Mouse (Mus musculus): Measurements from ENCODE around the gene Chrd.
A peak's percentile ranks its signal among the peaks of the same experiment; 100 is the strongest.

Chrd gene

DNA sequence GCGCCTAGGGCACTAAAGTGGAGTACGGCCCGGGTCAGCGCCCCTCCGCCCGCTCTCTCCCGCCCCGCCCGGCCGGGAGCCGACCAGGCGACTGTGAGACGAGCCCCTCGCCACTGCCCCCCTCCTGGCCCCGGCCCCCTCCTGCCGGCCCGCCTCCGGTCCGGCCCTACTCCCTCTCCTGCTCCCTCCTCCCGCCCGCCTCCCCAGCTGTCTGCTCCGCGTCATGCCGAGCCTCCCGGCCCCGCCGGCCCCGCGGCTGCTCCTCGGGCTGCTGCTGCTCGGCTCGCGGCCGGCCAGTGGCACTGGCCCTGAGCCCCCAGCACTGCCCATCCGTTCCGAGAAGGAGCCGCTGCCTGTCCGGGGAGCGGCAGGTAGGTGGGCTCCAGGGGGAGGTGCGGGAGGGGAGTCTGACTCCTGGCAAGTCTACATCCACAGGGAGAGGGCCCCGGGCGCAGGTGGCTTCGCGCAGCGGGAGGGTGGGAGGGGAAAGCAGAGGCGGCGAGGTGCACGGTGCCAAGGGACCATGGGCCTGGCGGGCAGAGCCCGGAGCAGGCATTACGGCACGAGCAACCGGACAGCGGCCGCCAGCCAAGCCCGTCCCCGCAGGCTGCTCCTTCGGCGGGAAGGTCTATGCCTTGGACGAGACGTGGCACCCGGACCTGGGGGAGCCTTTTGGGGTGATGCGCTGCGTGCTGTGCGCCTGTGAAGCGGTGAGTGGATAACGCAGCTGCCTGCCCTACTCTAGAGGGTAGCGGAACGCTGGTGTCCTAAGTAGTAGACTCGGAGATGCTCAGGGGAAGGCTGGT lies at the start of gene Chrd:
Gene Chrd (plus strand): TSS at position 203 of the 806 bp plus-strand sequence.
- no peak for DNase-seq (ENCODE audit: low read depth)

DNA sequence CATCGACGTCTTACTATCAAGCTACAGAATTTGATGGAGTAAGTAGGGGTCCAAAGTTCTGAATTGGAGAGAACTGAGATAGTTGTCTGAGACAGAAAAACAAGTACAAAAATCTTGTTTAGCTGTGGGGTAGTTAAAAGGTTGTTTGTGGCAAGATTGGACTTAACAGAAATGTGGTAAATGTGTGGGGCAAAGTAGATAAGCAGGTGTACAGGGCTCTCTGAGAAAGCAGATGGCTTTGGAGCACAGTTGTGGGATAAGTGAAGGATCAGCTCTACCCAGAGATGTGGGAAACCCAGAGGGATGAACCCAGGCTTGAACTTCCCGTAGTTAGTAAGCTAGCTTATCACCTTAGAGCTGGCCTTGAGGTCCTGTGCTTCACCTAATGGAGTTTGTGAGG lies 42.2 kb upstream of the Chrd start:
- no peak for DNase-seq (ENCODE audit: low read depth)

DNA sequence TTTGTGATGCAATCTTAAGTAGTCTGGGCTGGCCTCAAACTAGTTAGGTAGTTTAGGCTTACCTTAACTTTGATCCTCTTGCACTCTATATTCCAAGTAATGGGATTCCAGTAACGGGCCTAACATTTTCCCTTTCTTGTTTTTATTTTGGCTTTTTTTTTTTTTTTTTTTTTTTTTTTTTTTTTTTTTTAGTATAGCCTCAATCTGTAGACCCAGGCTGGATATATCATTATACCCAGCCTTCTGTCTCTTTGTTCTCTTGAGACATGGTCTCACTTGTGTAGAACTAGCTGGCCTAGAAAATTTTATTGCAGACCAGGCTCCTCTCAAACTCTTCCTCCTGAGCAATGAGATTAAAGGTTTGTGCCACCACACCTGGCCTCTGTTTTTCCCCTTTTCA lies 41.3 kb upstream of the Chrd start:
- DNase-seq (ENCODE audit: low read depth), result no peak

DNA sequence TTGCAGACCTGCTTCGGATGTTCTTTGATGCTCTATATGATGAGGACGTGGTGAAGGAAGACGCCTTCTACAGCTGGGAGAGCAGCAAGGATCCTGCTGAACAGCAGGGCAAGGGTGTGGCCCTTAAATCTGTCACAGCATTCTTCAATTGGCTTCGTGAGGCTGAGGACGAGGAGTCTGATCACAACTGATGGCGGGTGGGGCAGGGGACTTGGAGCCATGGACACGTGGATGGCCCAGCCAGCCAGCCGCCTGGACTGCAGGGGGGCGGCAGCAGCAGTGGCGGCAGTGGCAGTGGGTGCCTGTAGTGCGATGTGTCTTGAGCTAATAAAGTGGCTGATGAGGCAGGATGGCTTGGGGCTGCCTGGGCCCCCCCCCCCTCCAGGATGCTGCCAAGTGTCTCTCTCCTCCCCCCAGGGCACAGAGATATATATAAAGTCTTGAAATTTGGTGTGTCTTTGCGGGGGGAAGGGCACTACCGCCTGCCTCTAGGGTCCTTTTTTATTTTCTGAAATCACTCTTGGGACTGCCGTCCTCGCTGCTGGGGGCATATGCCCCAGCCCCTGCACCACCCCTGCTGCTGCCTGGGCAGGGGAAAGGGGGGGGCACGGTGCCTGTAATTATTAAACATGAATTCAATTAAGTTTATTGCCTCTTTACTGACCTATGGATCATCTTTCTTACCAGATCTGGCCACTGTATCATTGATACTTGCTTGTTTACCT lies 40.5 kb upstream of the Chrd start:
- DNase-seq (ENCODE audit: low read depth), result no peak

DNA sequence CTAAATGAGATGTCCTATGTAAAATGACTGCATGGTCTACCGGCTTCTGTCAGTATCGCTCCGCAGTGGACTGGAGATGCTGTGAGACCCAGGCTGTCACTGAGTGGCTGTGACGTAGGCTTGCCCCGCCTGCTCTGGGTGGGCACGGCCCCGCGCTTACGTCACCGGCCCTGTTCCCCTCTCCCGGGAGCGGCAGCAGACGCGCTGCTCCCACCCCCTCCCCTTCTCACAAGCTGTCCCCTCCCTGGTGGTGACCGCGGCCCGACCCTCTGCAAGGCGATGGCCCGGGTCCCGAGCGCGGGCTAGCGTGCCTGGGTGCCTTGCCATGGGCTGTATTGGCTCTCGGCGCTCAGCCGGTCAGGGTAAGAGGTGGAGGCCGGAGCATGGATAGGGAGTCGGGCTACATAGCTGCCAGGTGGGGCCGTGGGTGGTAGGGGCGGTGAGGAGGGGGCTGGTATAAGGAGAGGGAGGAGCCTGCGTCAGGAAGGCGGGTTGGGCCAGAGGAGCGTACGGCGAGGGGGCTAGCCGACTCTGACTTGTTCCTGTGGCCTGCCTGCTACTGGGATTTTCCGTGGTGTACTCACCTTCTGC lies 39.7 kb upstream of the Chrd start, which contains the start of gene Fam131a:
Gene Fam131a (plus strand): TSS at position 131 of the 591 bp plus-strand sequence.
- no peak for DNase-seq (ENCODE audit: low read depth)

DNA sequence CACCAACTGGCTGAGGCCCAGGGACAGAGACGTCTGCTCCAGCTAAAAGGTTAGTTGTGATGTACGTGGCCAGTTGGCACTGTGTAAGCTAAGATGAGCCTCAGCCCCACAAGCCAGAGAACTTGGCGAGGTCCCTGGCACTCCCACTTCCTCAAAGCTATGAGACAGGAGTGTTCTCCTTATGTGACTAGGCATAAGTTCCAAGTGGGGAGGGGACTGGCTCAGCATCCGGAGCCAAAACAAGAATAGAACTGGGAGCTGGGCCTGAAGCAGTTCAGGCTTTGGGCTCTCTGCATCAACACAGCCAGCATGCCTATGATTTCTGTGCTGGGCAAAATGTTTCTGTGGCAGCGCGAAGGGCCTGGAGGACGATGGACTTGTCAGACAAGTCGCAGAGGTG lies 38.1 kb upstream of the Chrd start:
- no peak for DNase-seq (ENCODE audit: low read depth)

DNA sequence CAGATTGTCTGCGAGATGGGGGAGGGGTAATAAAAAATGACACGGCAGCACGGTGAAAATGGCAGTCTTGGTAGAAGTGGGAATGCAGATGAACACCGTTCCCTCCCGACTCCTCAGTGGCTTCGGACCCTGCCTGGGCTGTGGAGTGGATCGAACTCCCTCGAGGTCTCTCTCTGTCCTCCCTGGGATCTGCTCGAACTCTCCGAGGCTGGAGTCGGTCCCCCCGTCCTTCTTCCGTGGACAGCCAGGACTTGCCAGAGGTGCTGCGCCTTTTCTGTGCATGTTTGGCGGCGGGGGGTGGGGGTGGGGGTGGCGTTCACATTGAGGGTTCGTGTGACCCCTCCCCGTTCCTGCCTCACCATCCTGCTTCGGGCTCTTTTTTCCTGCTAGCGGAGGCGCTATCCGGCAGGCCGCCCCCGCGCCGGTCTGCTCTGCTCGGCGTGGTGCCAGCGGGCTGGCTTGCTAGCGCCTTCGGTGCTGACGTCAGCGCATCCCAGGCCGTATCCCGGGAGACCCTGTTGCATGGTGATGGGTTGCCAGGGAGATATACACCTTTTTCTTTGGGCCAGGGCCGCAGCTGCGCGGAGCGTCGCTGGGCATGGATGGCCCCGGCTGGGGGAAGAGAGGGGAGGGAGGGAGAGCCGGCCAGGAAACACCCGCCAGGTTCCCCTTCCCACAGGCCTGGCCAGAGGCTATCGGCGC lies 37.2 kb upstream of the Chrd start:
- DNase-seq (ENCODE audit: low read depth), result no peak

DNA sequence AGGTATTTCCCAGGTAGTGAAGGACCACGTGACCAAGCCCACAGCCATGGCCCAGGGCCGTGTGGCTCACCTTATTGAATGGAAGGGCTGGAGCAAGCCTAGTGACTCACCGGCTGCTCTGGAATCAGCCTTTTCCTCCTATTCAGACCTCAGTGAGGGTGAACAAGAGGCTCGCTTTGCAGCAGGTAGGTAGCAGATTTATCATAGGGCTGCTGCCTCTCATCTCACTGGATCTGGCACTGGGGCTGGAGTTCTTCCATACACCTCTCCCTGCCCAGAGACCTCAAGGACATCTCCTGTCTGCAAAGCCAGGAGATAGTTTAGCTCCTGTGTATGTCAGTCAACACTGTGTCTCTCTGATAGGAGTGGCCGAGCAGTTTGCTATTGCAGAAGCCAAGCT lies 33.7 kb upstream of the Chrd start:
- no peak for DNase-seq (ENCODE audit: low read depth)

DNA sequence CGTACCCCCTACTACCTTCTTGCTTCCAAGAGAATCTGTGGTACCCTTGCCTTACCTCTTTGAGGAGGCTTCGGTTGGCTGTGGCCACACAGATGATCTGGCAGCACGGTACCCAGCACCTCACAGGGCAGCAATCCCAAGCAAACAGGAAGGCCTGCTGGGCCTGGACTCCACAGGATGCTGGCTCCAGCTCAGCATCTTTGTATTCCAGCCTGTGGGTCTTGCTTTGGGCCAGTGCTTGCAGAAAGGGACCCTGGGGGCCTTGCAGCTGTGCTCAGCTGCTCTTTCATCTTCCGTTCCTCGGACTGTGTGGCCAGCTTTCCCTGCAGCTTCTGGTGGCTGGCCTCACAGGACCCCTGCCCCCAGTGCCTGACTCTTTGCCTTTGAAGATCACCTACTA lies 32.9 kb upstream of the Chrd start:
- no peak for DNase-seq (ENCODE audit: low read depth)

DNA sequence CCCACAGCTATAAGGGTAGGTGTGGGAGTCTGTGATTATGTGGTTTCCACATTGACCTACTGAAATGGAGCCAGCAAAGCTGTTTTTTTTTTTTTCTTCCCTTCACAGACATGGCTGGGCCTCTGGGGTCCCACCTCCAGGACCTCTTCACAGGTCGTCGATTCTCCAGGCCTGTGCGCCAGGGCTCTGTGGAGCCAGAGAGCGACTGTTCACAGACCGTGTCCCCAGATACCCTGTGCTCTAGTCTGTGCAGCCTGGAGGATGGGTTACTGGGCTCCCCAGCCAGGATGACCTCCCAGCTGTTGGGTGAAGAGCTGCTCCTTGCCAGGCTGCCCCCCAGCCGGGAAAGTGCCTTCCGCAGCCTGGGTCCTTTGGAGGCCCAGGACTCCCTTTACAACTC lies 31.6 kb upstream of the Chrd start:
- DNase-seq (ENCODE audit: low read depth), result no peak

DNA sequence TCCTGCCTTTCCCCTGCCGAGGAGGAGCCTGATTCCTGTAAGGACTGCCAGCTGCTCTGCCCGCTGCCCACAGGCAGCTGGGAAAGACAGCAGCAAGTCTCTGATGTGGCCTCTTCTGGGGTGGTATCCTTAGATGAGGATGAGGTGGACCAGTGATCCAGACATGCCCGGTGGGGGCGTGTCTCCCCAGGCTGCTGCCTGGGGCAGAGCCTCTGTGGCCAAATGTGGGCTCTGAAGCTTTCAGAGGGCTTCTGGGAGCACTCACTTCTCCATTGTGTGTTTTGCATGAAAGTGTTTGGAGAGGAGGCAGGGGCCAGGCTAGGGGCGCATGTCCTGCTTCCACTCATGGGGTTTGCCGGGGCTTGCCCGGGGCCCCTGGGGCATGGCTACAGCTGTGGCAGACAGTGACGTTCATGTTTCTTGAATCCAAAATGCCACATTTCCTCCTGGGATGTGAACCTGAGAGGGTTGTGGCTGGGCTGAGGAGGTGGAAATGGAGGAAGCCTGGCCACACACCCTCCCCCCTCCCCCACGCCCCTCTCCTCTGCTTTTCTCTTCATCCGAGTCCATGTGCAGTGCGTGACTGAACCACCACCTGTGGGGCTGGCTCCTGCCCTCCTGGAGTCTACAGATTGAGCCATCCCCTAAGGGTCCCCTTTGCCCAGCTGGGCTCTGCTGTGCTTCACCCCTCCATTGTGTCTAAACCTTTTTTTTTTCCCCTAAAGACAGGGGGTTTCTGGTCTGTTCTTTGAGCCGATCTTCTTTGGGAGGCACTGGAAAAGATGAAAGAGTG lies 31.0 kb upstream of the Chrd start:
- no peak for DNase-seq (ENCODE audit: low read depth)

DNA sequence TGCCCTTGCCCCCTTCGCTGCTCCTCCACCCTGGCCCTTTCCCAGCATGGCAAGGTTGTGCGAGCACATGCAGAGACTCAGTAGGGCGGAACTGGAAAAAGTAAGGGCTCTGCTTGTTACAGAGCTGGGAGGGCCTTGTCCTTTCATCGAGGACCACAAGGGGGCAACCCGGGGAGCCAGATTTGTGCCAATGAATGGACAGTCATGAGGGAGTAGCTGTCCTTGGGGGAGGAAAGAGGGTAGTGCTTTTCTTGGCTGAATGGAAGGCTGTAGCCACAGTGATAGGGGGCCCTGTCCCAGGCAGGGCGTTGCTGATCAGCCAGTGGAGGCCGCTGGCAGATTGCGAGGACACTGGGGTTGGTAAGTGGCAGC lies 30.4 kb upstream of the Chrd start:
- peak; percentile 77 for DNase-seq (ENCODE audit: low read depth)

DNA sequence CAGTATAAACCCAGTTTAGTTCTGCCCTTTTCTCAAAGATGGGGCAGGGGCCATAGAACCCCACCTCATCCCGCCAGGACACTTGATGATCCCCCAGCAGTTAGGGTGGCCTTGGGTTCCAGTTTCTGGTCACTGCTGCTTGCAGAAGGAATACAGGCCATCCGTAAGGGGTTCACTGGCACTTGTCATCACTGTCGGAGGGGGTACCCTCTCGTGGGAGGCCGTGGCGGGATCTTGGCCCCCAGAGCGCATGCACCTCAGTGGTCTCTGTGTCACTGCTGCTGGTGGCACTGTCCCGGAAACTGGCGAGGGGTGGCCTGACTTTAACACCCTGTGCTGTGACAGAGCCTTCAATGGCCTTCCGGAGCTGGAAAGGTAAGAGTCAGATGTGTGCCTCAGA lies 29.9 kb upstream of the Chrd start:
- no peak for DNase-seq (ENCODE audit: low read depth)

DNA sequence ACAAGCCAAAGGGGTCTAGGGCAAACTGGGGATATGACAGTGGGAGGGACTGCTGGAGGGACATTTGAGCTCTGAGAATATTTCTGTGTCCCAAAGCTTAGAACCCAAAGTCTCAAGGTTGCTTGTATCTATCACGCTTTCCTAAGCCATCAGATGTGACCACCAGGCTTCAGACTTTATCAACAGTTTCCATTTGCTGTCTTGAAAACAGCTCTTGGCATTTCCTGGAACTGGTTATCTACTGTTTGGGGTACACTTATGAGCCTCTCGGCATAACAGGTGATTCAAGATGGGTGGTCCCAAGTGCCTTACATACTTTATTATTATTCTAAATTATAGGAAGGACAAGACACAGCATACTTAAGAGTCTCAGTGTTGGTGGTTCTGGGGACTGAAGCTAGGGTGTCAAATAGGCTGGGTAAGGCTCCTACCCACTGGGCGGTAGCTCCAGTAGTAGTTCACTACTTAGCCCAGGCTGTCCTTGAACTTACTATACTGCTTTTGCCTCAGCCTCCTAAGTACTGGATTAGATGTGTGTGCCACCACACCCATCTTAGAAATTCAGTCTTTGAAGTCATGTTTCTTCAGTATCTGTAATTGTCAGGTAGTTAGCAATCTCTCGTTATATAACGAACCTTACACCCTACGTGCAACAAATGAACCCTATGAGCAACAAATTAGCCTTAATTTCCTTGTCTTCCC lies 29.1 kb upstream of the Chrd start:
- DNase-seq (ENCODE audit: low read depth), result peak; percentile 81

DNA sequence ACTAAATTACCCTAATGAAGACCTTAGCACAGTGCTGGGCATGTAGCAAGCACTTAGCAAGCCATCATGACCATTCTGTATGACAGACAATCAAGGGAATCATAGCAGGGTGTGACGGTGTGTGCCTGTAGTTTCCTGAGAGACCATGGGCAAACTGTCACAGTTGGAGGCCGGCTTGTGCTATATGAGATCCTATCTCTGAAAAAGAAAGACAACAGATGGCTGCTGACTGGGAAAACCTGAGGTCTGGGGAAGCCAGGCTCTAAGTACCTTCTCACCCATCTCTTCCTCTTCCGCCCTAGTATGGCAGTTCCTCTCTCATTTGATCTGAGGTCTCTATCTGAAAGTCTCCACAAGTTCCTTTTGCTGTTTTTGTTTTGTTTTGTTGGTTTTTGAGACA lies 27.1 kb upstream of the Chrd start:
- DNase-seq (ENCODE audit: low read depth), result no peak

DNA sequence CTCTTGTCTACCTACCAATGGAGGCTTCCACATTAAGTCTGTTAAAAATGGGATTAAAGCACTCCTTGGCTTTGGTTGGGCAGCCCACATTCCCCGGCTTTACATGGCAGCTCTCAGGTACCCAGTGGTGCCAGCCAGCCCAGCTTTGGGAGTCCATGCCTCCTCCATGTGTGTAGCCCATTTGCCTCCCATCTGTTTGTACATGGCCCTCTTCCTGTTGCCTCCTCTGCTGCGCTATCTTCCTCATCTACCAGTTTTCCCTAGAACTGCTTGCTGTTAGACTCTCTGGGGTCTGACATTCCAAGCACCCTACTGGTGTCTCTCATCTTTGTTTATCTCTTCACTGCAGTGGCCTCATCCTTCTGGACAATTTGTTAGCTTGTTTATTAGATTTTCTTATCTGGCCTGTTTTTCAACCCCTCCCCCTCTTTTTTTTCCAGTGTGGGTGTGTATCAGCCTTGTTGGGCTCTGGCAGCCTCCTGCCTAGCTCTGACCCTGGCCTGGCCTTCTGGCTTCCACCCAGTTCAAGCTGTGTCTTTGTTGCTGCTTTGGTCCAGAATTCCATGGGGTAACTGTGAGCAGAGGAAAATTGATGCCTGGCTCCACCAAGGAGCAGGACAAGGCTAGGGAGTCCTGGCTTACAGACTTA lies 26.4 kb upstream of the Chrd start:
- no peak for DNase-seq (ENCODE audit: low read depth)

DNA sequence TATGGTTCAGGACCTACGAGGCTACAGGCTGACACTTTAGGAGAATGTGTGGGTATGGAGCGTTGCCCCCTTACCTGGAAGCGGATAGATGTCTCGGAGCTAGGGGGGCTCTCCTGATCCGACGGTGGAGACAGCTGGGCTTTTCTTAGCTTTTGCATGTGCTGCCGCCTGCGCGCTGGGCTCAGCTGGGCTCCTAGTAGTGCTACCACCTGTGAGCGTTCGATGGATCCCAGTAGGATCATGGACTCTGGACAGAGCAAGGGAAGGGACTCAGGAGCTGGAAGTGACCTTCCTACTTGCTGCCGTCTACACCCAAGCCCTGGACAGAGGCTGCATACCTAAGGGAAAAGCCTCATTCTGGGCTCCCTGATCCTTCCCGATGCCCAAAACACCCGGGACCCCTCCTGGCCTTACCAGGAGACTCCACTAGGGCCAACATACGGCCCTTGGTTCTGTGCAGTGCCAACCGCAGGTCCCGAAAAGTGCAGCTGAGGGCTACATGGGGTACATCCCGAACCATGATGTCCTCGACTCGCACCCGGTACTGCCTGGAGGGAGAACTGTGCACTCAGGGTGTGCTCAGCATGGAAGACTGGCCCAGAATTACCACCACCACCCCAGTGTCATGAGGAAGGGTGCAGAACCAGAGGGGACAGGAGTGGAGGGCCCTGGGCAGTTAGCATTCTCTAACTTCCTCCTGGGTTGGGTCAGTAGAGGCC lies 24.5 kb upstream of the Chrd start:
- DNase-seq (ENCODE audit: low read depth), result no peak

DNA sequence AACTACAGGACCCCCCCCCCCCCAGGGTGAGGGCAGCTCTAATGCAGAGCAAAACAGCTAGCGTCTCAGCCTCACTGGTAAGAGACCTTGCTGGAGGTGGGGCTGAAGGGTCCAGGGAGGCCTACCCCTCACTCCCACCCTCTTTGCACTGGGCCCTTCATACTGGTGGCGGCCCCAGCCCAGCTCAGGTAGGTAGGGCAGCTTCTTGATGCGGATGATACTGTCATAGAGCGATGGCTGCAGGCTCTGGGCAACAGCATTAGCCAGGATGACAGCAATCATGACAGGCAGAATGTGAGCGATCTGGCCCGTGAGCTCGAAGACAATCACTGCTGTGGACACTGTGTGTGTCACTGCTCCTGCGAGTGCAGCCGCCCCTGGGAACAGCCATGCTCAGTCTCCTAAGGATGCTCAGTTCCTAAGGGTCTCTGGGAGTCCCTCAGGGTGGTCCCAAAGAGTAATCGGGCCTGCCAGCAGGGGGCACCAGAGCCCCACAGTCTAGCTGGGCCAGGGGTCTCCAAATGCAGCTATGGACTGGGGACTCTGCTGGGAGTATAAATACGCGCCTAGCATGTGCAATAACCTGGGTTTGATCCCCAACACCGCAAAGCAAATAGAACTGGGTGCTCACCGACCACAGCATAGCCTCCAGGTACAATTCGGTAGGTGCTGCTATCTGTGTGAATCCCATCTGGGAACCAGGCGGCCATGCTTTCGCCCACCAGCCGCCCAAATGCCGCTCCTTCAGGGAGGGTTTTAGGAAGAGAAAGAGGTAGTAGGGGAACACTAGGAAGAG lies 23.8 kb upstream of the Chrd start:
- DNase-seq (ENCODE audit: low read depth), result no peak

DNA sequence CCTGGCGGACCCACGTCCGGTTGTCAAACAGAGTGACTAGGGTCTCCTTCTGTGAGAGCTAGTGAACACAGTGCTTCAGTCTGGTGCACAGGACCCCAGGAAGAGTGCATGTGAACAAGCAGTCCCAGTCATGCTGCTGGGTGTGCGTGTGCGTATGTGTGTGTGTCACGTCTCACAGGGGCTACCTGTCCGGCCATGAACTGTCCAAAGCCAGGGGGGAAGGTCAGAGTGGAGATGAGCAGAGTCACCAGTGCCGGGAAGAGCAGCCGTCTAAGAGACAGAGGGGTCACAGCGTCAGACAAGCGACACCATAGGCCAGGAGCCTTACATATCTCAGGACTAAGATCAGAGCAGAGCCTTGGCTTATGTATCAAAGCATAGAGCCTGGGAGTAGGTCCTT lies 22.6 kb upstream of the Chrd start:
- DNase-seq (ENCODE audit: low read depth), result no peak

Measured in c-Kit-positive CD71-positive TER-119-negative erythroid progenitor cells, embryonic 14.5 days (primary cell).